In genomic region chr7:137307131-137307530, GRCm38 (mm10) we compare ENCODE assay signal across 11 mouse cellular contexts. TPM values are rescaled to one million over a fixed set of nuclear protein-coding genes. Genes with fewer than 3 reads are reported as not detected.
DNase-seq lines count a peak whose midpoint lies in the region; ATAC-seq lines count a peak whose summit lies in the region.
"Had no signal": no experiment of that assay in that cellular context is flagged by ENCODE, and none has a peak within 500 bp of the region (broad histone marks: within the 10 kb centered on the region; RNA-seq: fewer than 3 reads in every experiment).

No protein-coding gene starts in this region.

- H3K36me3 ChIP-seq in embryonic facial prominence, embryonic 15.5 days, result no peaks in the 10 kb centered on the region
- no peaks in the 10 kb centered on the region for H3K36me3 ChIP-seq in limb, embryonic 15.5 days
- no peaks in the 10 kb centered on the region; the same call in 1 of the 2 replicates for H3K36me3 ChIP-seq in neural tube, embryonic 14.5 days (ENCODE audit: control insufficient read depth, insufficient read depth, low read length)
- H3K36me3 ChIP-seq: forebrain, embryonic 12.5 days; intestine, embryonic 15.5 days had no signal

- no peak overlapping the region for H3K9ac ChIP-seq in embryonic facial prominence, embryonic 15.5 days
- no peak overlapping the region for H3K9ac ChIP-seq in limb, embryonic 15.5 days
- peak overlapping the region; percentile 70 for H3K9ac ChIP-seq in neural tube, embryonic 14.5 days (replicated peaks; ENCODE audit: low read depth, low read length)
- H3K9ac ChIP-seq: forebrain, embryonic 12.5 days; intestine, embryonic 15.5 days had no signal

- no peaks in the 10 kb centered on the region for H3K9me3 ChIP-seq in embryonic facial prominence, embryonic 15.5 days (replicated peaks)
- no peaks in the 10 kb centered on the region for H3K9me3 ChIP-seq in limb, embryonic 15.5 days
- no peaks in the 10 kb centered on the region for H3K9me3 ChIP-seq in neural tube, embryonic 14.5 days (ENCODE audit: control insufficient read depth, low read length)
- H3K9me3 ChIP-seq: forebrain, embryonic 12.5 days; intestine, embryonic 15.5 days had no signal

- H3K4me1 ChIP-seq in embryonic facial prominence, embryonic 15.5 days, result peaks cover 39% of the 10 kb centered on the region
- H3K4me1 ChIP-seq in limb, embryonic 15.5 days, result peaks cover 38% of the 10 kb centered on the region
- peaks cover 19% of the 10 kb centered on the region; the same call in 1 of the 2 replicates for H3K4me1 ChIP-seq in neural tube, embryonic 14.5 days (ENCODE audit: control insufficient read depth, insufficient read depth, low read length)

- peaks cover 45% of the 10 kb centered on the region for H3K27me3 ChIP-seq in embryonic facial prominence, embryonic 15.5 days
- peaks cover 32% of the 10 kb centered on the region for H3K27me3 ChIP-seq in limb, embryonic 15.5 days
- H3K27me3 ChIP-seq in neural tube, embryonic 14.5 days (ENCODE audit: control insufficient read depth, insufficient read depth, low read length), result no peaks in the 10 kb centered on the region

- WGBS in embryonic facial prominence, embryonic 15.5 days, result 27% methylated on average over 8 of the region's 8 CpGs
- 31% methylated on average over 8 of the region's 8 CpGs for whole genome bisulfite sequencing in limb, embryonic 15.5 days
- 14% methylated on average over 8 of the region's 8 CpGs for WGBS in neural tube, embryonic 14.5 days

- H3K4me2 ChIP-seq in embryonic facial prominence, embryonic 15.5 days (replicated peaks), result 0 out of 2 replicates have a peak overlapping the region, but pooled peaks have one; percentile 17
- H3K4me2 ChIP-seq in limb, embryonic 15.5 days, result peak overlapping the region; percentile 26; the same call in 1 of the 2 replicates
- peak overlapping the region; percentile 63 for H3K4me2 ChIP-seq in neural tube, embryonic 14.5 days (ENCODE audit: low read depth, low read length)
- H3K4me2 ChIP-seq: intestine, embryonic 15.5 days had no signal

- peak; percentile 6 for DNase-seq in kidney, adult 18-20 months
- DNase-seq in kidney, adult 8-10 months, result no peak
- no peak for DNase-seq in layer of hippocampus, adult 9-11 months
- DNase-seq in left cerebral cortex, adult 9 months (ENCODE audit: low spot score in 2 of 2), result no peak
- DNase-seq: gastrocnemius, postnatal 10 days; thymus, adult 2 months had no signal

- H3K4me3 ChIP-seq in embryonic facial prominence, embryonic 15.5 days (replicated peaks), result peak overlapping the region; percentile 12; the same call in 1 of the 2 replicates
- peak overlapping the region; percentile 5; the same call in 1 of the 2 replicates for H3K4me3 ChIP-seq in limb, embryonic 15.5 days
- H3K4me3 ChIP-seq in neural tube, embryonic 14.5 days (ENCODE audit: low read depth, low read length), result peak overlapping the region; percentile 37
- H3K4me3 ChIP-seq: forebrain, embryonic 12.5 days; intestine, embryonic 15.5 days had no signal

- no peak for ATAC-seq in embryonic facial prominence, embryonic 15.5 days (ENCODE audit: insufficient number of reproducible peaks, low FRiP score, low TSS enrichment, low read depth)
- no peak for ATAC-seq in limb, embryonic 15.5 days (ENCODE audit: insufficient number of reproducible peaks, low FRiP score, low TSS enrichment, low read depth)
- no peak for ATAC-seq in neural tube, embryonic 14.5 days (ENCODE audit: low read depth)
- ATAC-seq: intestine, embryonic 15.5 days had no signal

- no peak overlapping the region for H3K27ac ChIP-seq in embryonic facial prominence, embryonic 15.5 days (replicated peaks)
- no peak overlapping the region for H3K27ac ChIP-seq in limb, embryonic 15.5 days
- peak overlapping the region; percentile 88 for H3K27ac ChIP-seq in neural tube, embryonic 14.5 days (ENCODE audit: low read depth, low read length)
- H3K27ac ChIP-seq: forebrain, embryonic 12.5 days; intestine, embryonic 15.5 days had no signal

RNA-seq across cellular contexts. Expression of gene Ebf3, which starts 7.1 kb away (rescaled TPM):
- polyA plus RNA-seq in embryonic facial prominence, embryonic 15.5 days (2015; fragmentation: Nextera tagmentation; extraction: Ambion mirVana), result 6.4 and 6.7 TPM in 2 replicates
- 4.7 and 8.1 TPM in 2 replicates for polyA plus RNA-seq in limb, embryonic 15.5 days (2015; fragmentation: Nextera tagmentation; extraction: Ambion mirVana)
- polyA plus RNA-seq in neural tube, embryonic 14.5 days (2014; fragmentation: Nextera tagmentation; extraction: Ambion mirVana), result 46.9 and 53.5 TPM in 2 replicates
